ENCODE assay signal across 20 mouse cellular contexts in genomic region chrX:42454533-42454932, GRCm38 (mm10). TPM values are rescaled to one million over a fixed set of nuclear protein-coding genes. Genes with fewer than 3 reads are reported as not detected.
"Had no signal": no experiment of that assay in that cellular context is flagged by ENCODE, and none has a peak within 500 bp of the region (broad histone marks: within the 10 kb centered on the region; RNA-seq: fewer than 3 reads in every experiment).

No protein-coding gene starts in this region.

- H3K4me3 ChIP-seq: layer of hippocampus, adult 2 months; limb, embryonic 12.5 days; liver, embryonic 13.5 days; lung, embryonic 15.5 days; midbrain, embryonic 13.5 days; neural tube, embryonic 13.5 days; stomach, embryonic 15.5 days had no signal

- H3K4me2 ChIP-seq: limb, embryonic 12.5 days; liver, embryonic 13.5 days; lung, embryonic 15.5 days; midbrain, embryonic 13.5 days; neural tube, embryonic 13.5 days; stomach, embryonic 15.5 days had no signal

- ATAC-seq: liver, postnatal 0 days; midbrain, embryonic 13.5 days had no signal

- H3K27ac ChIP-seq: kidney, postnatal 0 days; layer of hippocampus, adult 2 months; limb, embryonic 12.5 days; liver, embryonic 13.5 days; lung, embryonic 15.5 days; midbrain, embryonic 13.5 days; neural tube, embryonic 13.5 days; stomach, embryonic 15.5 days had no signal

- H3K9ac ChIP-seq: limb, embryonic 12.5 days; liver, embryonic 13.5 days; liver, postnatal 0 days; lung, embryonic 15.5 days; midbrain, embryonic 13.5 days; neural tube, embryonic 13.5 days; stomach, embryonic 15.5 days had no signal

- H3K9me3 ChIP-seq: limb, embryonic 12.5 days; liver, embryonic 13.5 days; lung, embryonic 15.5 days; midbrain, embryonic 13.5 days; neural tube, embryonic 13.5 days; stomach, embryonic 15.5 days had no signal

- H3K36me3 ChIP-seq: limb, embryonic 12.5 days; liver, embryonic 13.5 days; lung, embryonic 15.5 days; midbrain, embryonic 13.5 days; neural tube, embryonic 13.5 days; stomach, embryonic 15.5 days had no signal

- H3K4me1 ChIP-seq: limb, embryonic 12.5 days; liver, embryonic 13.5 days; lung, embryonic 15.5 days; midbrain, embryonic 13.5 days; neural tube, embryonic 13.5 days; stomach, embryonic 15.5 days had no signal

- H3K27me3 ChIP-seq: limb, embryonic 12.5 days; liver, embryonic 13.5 days; lung, embryonic 15.5 days; midbrain, embryonic 13.5 days; neural tube, embryonic 13.5 days; stomach, embryonic 15.5 days had no signal

- DNase-seq: kidney, adult 11 months; kidney, adult 9 months; kidney, postnatal 36 days; liver; liver, embryonic 13.5 days; liver, postnatal 0 days; retina, postnatal 1 day had no signal

RNA-seq across cellular contexts. Expression of gene Tex13c2, which starts 35.0 kb away (rescaled TPM):
- total RNA-seq: left cerebral cortex, postnatal 36 days; monocyte, adult 5-6 weeks had no signal
- polyA plus RNA-seq: intestine, embryonic 14.5 days; kidney, postnatal 0 days; limb, embryonic 12.5 days; liver, embryonic 13.5 days; liver, postnatal 0 days; lung, embryonic 15.5 days; midbrain, embryonic 13.5 days; neural tube, embryonic 13.5 days; stomach, embryonic 15.5 days; urinary bladder, adult 2 months had no signal

RNA-seq across cellular contexts. Expression of gene Sh2d1a, which starts 47.7 kb away (rescaled TPM):
- total RNA-seq: layer of hippocampus, adult 2 months; layer of hippocampus, postnatal 10 days; left cerebral cortex, postnatal 36 days had no signal
- polyA plus RNA-seq: liver, embryonic 13.5 days; liver, postnatal 0 days; testis, adult 2 months had no signal
